Mouse (Mus musculus): ENCODE data around the gene Wnk4.
A peak's percentile ranks its signal among the peaks of the same experiment; 100 is the strongest.

Wnk4 gene

GRCm38 (mm10) chr11:101276319-101277070, 16.1 kb downstream of the Wnk4 start:
- no peak for DNase-seq (ENCODE audit: low spot score)

- no peak for DNase-seq (ENCODE audit: low spot score)
These were observed 17.2 kb downstream of the Wnk4 start for GRCm38 (mm10) chr11:101277381-101278222.

- peak; percentile 72 for DNase-seq (ENCODE audit: low spot score)
These were observed 18.1 kb downstream of the Wnk4 start, which contains the start of the genes Cntd1 and Coa3 for GRCm38 (mm10) chr11:101278223-101279192. Cntd1 (plus strand) TSS chr11:101279012. Coa3 (minus strand) TSS chr11:101279114.

- no peak for DNase-seq (ENCODE audit: low spot score)
These were observed 18.8 kb downstream of the Wnk4 start for GRCm38 (mm10) chr11:101279193-101279569.

- no peak for DNase-seq (ENCODE audit: low spot score)
These were observed 20.5 kb downstream of the Wnk4 start for GRCm38 (mm10) chr11:101280837-101281236.

DNA sequence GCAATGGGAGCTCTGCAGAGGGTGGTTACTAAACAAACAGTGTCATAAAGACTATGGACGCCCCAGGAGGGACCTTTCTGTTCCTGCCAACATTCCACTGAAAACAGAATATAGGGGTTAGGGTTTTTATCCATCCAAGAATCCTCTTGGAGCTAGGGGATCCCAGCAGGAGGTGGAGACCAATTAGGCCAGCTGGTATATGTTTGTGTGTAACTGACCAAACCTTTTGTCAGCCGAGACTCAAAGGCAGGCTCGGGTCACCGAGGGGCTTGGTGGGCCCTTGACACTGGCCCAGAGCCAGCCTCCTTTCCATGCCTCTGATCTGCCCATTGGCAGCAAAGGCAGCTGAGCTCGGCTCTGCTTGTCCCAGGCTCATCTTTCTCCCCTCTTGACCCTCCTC, 22.5 kb downstream of the Wnk4 start:
- DNase-seq (ENCODE audit: low spot score): no peak

DNA sequence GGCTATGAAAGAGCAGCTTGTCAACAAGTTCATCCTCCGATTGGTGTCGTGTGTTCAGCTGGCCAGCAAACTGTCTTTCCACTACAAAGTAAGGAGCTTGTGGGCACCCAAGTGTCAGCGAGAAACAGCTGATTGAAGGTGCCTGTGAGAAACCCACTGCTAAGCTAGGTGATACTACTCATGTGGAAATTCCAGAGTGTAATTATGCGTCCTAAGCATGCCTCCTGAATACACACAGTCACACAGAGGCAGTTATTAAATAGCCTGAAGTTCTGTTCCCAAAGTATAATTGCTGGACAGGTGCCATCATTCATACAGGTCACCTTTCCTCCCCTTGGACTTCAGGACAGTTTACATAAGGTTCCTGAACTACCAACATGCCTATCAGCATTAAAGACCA, 23.4 kb downstream of the Wnk4 start:
- no peak for DNase-seq (ENCODE audit: low spot score)

- DNase-seq (ENCODE audit: low spot score): no peak
These were observed 26.9 kb downstream of the Wnk4 start for GRCm38 (mm10) chr11:101287306-101287705.

GRCm38 (mm10) chr11:101291231-101291630, 30.9 kb downstream of the Wnk4 start:
- no peak for DNase-seq (ENCODE audit: low spot score)

GRCm38 (mm10) chr11:101295191-101295590, 34.8 kb downstream of the Wnk4 start:
- no peak for DNase-seq (ENCODE audit: low spot score)

DNA sequence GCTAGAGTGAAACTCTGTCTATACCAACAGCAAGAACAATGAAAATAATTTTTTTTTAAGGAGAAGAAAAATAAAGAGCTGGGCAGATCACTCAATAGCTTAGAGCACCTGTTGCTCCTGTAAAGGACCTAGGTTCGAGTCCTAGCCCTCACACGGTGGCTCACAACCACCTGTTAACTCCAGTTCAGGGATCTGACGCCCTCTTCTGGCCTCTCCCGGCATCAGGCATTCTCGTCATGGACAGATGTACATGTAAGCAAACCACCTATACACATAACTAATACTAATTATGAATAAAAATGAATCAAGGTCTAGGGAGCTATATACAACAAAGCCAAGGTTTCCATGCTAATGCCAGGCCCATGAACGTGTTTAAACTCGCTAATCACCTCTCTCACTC, 40.5 kb downstream of the Wnk4 start:
- DNase-seq (ENCODE audit: low spot score): peak; percentile 43

GRCm38 (mm10) chr11:101301299-101302003, 41.1 kb downstream of the Wnk4 start:
- DNase-seq (ENCODE audit: low spot score): no peak

GRCm38 (mm10) chr11:101302004-101302798, 41.8 kb downstream of the Wnk4 start, which contains the start of gene Becn1:
Becn1 (minus strand) TSS chr11:101302286.
- DNase-seq (ENCODE audit: low spot score): peak; percentile 90

- no peak for DNase-seq (ENCODE audit: low spot score)
These were observed 47.4 kb downstream of the Wnk4 start for GRCm38 (mm10) chr11:101307744-101308143.

- no peak for DNase-seq (ENCODE audit: low spot score)
These were observed 50.7 kb downstream of the Wnk4 start for GRCm38 (mm10) chr11:101311083-101311482.

- no peak for DNase-seq (ENCODE audit: low spot score)
These were observed 51.8 kb downstream of the Wnk4 start for GRCm38 (mm10) chr11:101312150-101312549.

DNA sequence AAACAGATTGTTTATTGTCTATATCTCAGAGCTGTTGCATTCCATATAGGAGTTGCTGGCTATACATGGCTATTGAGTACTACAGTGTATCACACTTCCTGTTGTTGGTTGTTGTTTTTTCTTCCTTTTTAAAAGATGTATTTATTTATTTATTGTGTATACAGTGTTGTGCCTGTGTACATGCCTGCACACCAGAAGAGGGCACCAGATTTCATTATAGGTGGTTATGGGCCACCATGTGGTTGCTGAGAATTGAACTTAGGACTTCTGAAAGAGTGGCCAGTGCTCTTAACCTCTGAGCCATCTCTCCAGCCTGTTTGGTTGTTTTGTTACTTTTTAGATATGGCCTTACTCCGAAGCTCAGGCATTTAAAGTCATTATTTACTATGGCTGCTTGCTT, 54.2 kb downstream of the Wnk4 start:
- DNase-seq (ENCODE audit: low spot score): no peak

GRCm38 (mm10) chr11:101315082-101315650, 54.8 kb downstream of the Wnk4 start:
- no peak for DNase-seq (ENCODE audit: low spot score)

DNA sequence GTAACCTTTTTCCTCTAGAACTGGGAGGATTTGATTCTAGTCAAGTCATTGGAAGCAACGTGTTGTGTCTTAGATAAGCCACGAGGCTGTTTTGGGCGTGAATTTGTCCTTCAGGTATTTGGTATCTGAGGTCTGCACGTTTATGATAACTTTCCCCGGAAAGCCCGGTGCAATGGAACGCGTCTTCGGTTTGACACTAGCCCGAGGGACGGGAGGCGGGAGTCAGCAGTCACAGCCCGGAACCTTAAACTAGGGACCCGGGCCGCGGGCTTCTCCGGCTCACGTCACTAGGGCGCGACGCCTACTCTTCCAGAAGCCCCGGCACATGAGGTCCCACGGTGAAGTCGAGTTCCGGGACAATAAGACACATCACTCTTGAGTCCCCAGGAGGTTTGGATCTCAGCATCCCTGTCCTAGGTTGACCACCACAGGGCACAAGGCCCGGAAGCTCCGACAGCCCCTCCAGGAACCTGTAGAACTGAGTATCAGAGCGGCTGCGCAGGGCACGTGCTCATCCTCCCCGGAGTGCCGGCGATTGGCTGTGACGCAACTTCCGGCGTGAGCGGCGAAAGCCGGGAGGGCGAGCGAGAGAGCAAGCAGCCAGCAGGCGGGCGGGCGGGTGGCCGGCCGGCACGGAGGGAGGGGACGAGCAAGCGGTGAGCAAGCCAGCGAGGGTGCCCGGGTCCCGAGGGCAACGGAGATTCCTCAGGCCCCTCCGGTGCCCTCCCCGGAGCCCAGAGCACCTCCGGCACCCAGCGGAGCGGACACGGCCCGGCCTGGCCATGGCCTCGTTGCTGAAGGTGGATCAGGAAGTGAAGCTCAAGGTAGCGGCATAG, 55.5 kb downstream of the Wnk4 start, which contains the start of gene Psme3:
Psme3 (plus strand) TSS at position 549 of the 836 bp plus-strand sequence.
- DNase-seq (ENCODE audit: low spot score): peak; percentile 89

Measured in spleen, adult 12 weeks (tissue).